Mouse (Mus musculus): ENCODE measurements around the gene Rufy1.

- TF ChIP-seq UBTF (IDR thresholded peaks at IDR 0.05; ENCODE audit: borderline replicate concordance, insufficient read depth, low read depth, low read length) (peak; percentile 54; the same call in 1 of the 2 replicates), NELFE (IDR thresholded peaks at IDR 0.05; ENCODE audit: low read depth, low read length) (peak; percentile 100), MYC (IDR thresholded peaks at IDR 0.05; ENCODE audit: low read depth, low read length) (peak; percentile 96), EP300 (IDR thresholded peaks at IDR 0.05; ENCODE audit: low read depth in 1 of 2, low read length in 2 of 2) (peak in 1 of 2 experiments; percentile 87; a peak in 2 of 4 replicates), E2F4 (IDR thresholded peaks at IDR 0.05; ENCODE audit: borderline replicate concordance, low read depth, low read length) (peak; percentile 84), CHD2 (IDR thresholded peaks at IDR 0.05; ENCODE audit: low read length) (peak; percentile 80), MAFK (IDR thresholded peaks at IDR 0.05; ENCODE audit: borderline replicate concordance, low read depth, low read length) (no peak)
Observed at GRCm38 (mm10) chr11:50376911-50377891, 53.7 kb downstream of the Rufy1 start, which contains the start of gene Hnrnph1.
